Mouse (Mus musculus): ENCODE data around the gene Kcna2. TPM values are rescaled to one million over a fixed set of nuclear protein-coding genes. Genes with fewer than 3 reads are reported as not detected.

Gene Kcna2
- polyA plus RNA-seq, 1 experiment from 2014 or later, result 0.05 TPM

DNA sequence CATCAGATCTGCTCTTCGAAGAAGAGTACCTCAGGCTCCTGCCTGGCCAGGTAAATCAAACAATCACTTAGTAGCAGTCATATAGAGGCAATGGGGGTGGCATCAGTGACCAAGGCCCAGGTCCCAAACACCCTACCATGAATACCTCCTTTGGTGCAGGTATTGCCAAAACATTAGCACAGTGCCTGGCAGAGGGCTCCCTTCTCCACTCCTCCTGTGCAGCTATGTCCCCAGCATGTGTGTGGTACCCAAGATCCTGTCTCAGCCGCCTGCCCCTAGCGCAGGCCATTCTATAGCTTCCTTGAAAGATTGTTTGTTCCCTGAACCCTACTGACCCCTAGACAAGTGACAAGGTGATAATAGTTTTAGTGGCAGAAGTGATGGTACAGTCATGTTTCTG is 2.5 kb downstream of the Kcna2 start:
- no peak overlapping the region for H3K27ac ChIP-seq
- H3K36me3 ChIP-seq, result no peaks in the 10 kb centered on the region
- H3K4me3 ChIP-seq, result no peak overlapping the region
- ATAC-seq, result no peak
- WGBS (ENCODE audit: insufficient replicate concordance), result 62% methylated on average over 3 of the region's 3 CpGs
- no peak overlapping the region for H3K9ac ChIP-seq
- H3K27me3 ChIP-seq (replicated peaks), result peaks cover 70% of the 10 kb centered on the region
- H3K4me1 ChIP-seq, result peaks cover 7% of the 10 kb centered on the region; the same call in 1 of the 2 replicates
- H3K9me3 ChIP-seq (replicated peaks), result no peaks in the 10 kb centered on the region
- H3K4me2 ChIP-seq, result no peak overlapping the region

DNA sequence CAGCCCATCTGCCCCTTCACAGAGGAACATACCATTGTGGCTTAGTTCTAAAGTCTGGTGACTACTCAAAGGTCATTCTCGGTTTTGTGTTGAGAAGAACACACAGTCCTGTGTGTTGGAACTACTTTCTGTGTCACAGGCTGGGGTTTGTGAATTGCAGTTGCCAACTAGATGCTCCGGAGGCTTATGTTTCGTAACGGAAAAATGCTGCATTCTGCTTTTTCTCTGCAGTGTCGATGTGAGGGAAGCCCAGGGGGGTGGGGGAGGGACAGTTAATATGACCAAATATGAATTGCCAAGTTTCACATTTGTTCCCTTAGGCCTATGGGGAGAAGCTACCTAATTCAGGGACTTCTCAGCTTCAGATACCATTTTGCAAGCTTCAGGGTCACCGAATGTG is 5.0 kb downstream of the Kcna2 start:
- 67% methylated on average over 6 of the region's 6 CpGs for WGBS (ENCODE audit: insufficient replicate concordance)
- H3K9ac ChIP-seq, result no peak overlapping the region
- H3K9me3 ChIP-seq (replicated peaks), result no peaks in the 10 kb centered on the region
- no peak overlapping the region for H3K4me3 ChIP-seq
- H3K4me2 ChIP-seq, result no peak overlapping the region
- no peaks in the 10 kb centered on the region for H3K36me3 ChIP-seq
- peaks cover 45% of the 10 kb centered on the region for H3K27me3 ChIP-seq (replicated peaks)
- H3K4me1 ChIP-seq, result peaks cover 7% of the 10 kb centered on the region; the same call in 1 of the 2 replicates
- no peak overlapping the region for H3K27ac ChIP-seq
- ATAC-seq, result no peak

DNA sequence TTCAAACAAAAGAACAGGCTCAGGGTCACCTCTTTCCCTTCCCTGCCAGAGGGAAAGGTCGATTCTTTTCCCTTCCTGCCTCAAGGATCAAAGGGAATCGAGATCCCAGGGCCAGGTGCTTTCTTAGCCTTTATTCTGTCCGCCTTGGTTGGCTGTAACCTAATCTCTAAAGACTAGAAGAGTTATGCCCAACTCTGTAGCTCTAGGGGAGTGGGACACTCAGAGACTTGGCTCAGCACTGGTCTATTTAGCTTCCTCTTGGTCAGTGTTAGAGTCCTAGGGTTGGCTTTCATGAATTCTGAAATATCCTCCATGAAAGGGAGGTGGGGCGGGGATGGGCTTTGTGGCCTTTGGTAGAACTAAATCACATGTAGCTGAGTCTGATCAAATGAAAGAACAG is 11.6 kb downstream of the Kcna2 start:
- Histone ChIP-seq H3K4me2 (no peak overlapping the region), H3K9me3 (replicated peaks) (no peaks in the 10 kb centered on the region), H3K4me3 (no peak overlapping the region), H3K27ac (no peak overlapping the region), H3K27me3 (replicated peaks) (no peaks in the 10 kb centered on the region), H3K36me3 (no peaks in the 10 kb centered on the region), H3K9ac (no peak overlapping the region), H3K4me1 (no peaks in the 10 kb centered on the region)
- no peak for ATAC-seq
- WGBS (ENCODE audit: insufficient replicate concordance), result 44% methylated on average over 4 of the region's 4 CpGs

DNA sequence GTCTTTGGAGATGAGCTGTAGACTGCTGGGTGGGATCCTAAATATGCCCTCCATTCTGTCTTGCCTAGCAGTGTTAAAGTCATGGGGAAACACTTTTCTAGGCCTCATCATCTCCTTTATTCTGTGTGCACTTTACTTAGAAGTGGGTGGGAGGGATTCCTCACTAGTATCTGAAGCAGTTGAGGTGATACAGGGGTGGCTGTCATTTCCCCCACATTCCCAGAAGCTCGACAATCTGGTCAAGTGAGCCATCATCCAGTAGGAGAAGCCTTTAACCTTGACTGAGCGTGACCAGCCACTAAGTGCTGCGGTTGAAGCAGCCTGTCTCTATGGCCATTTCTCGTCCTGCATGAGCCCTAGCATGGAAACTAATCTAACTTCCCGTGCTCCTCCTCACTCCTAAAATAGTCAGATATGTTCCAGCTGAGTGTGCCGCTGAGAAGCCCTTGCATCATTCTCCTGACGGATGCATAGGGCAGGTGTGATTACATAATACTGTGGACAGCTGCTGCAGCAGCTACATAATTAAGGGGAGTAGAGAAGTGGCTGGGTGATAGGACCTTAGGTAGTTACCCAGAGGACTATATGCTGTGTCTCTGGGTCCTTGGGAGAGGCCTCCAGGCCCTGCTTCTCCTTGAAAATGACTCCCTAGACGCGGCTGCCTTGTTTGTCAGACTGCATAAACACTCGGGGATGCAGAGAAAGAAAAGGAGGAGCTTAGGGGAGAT is 12.2 kb downstream of the Kcna2 start:
- 53% methylated on average over 10 of the region's 10 CpGs for whole genome bisulfite sequencing (ENCODE audit: insufficient replicate concordance)
- Histone ChIP-seq H3K27me3 (replicated peaks) (no peaks in the 10 kb centered on the region), H3K4me2 (no peak overlapping the region), H3K9me3 (replicated peaks) (no peaks in the 10 kb centered on the region), H3K4me3 (no peak overlapping the region), H3K36me3 (no peaks in the 10 kb centered on the region), H3K9ac (no peak overlapping the region), H3K4me1 (no peaks in the 10 kb centered on the region), H3K27ac (no peak overlapping the region)
- ATAC-seq, result no peak

DNA sequence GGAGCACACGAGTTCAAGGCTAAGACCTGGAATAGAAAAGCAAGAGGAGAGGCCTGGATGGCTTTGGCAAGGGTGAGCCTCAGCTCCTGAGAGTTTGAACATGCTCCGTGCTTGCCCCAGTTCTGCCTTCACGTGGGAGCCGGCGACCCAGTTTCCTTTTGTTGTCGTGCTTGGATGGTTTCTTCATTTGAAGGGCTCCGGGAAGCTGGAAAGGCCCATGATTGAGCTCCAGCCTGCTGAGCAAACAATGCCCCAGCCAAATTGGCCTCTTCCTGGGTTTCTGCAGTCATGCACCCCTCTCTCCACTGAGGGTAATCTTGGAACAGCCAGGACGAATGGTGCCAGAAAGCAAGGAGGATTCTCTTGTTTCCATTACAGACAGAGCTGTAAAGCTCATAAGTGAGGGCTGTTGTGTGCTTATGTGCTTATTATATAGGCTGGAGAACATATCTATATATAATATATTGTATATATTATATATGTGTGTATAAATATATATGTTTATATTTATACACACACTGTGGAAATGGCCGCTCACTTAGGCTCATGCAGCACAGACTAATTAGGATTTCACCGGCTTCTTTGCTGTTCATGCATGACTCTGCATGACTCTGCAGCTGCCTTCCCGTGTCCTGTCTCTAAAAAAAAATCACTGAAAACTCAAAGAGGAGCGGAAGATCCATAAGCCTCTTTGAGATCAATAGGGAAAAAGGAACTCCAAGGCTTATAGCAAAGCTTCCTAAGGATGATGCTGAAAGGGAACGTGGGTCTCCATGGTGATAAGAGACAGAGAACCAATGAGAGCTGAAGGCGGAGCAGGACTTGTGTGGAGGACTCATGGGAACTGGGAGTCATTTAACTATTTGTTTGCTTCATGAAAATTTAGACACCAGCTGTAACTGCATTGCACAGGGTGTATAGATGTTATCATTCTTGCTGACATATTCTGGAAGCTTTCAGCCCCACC is 13.1 kb downstream of the Kcna2 start:
- no peaks in the 10 kb centered on the region for H3K4me1 ChIP-seq
- WGBS (ENCODE audit: insufficient replicate concordance), result 61% methylated on average over 14 of the region's 14 CpGs
- no peak for ATAC-seq
- no peaks in the 10 kb centered on the region for H3K27me3 ChIP-seq (replicated peaks)
- H3K9me3 ChIP-seq (replicated peaks), result no peaks in the 10 kb centered on the region
- H3K9ac ChIP-seq, result no peak overlapping the region
- no peak overlapping the region for H3K27ac ChIP-seq
- no peaks in the 10 kb centered on the region for H3K36me3 ChIP-seq
- no peak overlapping the region for H3K4me3 ChIP-seq
- no peak overlapping the region for H3K4me2 ChIP-seq

DNA sequence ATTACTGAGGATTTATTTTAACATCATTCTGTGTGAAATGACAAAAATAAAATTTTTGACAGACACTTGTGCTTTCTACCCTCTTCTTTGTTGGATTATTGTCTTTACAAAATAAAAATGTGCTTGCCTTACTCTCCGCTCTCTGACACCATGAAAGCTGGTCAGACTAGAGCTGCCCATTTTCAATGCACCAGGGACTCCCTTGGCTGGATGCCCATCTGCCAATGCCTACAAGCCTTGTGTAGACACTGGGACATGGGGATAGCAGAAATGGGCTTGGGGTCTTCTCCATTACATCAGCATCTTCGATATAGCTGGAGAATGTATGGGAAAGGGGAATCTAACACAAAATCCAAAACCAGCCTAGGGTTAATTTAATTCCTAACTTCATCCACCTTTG is 14.0 kb downstream of the Kcna2 start:
- no peak for ATAC-seq
- no peak overlapping the region for H3K4me3 ChIP-seq
- no peak overlapping the region for H3K4me2 ChIP-seq

DNA sequence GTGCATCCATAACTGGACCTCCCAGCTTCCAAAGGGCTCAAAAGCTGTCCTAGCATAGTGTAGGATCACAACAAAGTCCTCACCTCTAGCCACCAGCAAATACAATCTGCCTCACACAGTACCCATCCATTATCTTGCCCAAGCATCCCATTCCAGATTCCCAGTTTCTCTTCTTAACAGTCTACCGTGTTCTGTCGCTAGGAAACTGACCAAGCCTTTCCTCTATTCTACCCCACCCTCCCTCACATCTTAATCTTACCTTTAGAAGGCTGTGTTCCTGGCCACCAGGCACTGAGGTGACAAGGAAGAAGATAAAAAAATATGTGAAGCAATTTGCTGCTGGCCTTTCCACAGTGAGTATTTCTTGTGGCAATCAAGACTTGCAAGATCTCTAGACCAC is 14.8 kb downstream of the Kcna2 start:
- H3K36me3 ChIP-seq, result no peaks in the 10 kb centered on the region
- H3K9ac ChIP-seq, result no peak overlapping the region
- no peaks in the 10 kb centered on the region for H3K27me3 ChIP-seq (replicated peaks)
- no peaks in the 10 kb centered on the region for H3K9me3 ChIP-seq (replicated peaks)
- no peak overlapping the region for H3K4me2 ChIP-seq
- H3K4me3 ChIP-seq, result no peak overlapping the region
- H3K27ac ChIP-seq, result no peak overlapping the region
- no peak for ATAC-seq
- no peaks in the 10 kb centered on the region for H3K4me1 ChIP-seq
- whole genome bisulfite sequencing (ENCODE audit: insufficient replicate concordance), result 70% methylated on average over 2 of the region's 2 CpGs

More for the DNA sequence above, 14.0 kb downstream of the Kcna2 start:
- H3K27ac ChIP-seq, result no peak overlapping the region
- H3K9ac ChIP-seq, result no peak overlapping the region
- no peaks in the 10 kb centered on the region for H3K27me3 ChIP-seq (replicated peaks)
- no peaks in the 10 kb centered on the region for H3K4me1 ChIP-seq
- no peaks in the 10 kb centered on the region for H3K36me3 ChIP-seq
- 63% methylated on average over 2 of the region's 2 CpGs for WGBS (ENCODE audit: insufficient replicate concordance)
- H3K9me3 ChIP-seq (replicated peaks), result no peaks in the 10 kb centered on the region

DNA sequence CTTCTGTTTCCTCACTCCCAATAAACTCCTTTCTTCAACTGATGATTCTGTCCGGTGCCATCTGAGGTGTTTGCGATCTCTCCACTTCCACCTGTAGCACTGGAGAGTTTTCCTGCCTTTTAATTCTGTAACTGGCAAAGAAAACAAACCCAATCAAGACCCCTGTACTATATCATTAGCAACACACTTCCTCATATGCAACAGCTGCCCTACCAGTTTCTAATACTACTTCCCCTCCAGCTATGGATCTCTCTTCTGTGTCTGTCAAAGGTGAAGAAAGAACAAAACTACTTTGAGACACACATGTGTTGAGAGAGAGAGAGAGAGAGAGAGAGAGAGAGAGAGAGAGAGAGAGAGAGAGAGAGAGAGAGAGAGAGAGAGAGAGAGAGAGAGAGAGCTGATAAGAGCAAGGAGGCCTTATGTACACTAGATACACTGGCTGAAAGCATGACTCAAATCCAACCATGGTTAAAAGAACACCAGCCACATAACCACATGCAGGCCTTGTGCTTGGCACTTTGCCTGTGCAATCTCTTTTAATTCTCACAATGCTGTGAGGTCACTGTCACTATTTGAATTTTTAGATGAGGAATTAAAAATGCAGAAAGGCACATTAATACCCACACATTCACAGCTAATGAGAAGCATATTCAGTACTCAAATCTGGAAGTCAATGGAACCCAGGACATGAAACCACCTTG is 19.1 kb downstream of the Kcna2 start:
- no peak overlapping the region for H3K9ac ChIP-seq
- H3K4me2 ChIP-seq, result no peak overlapping the region
- H3K27me3 ChIP-seq (replicated peaks), result no peaks in the 10 kb centered on the region
- ATAC-seq, result no peak
- no peaks in the 10 kb centered on the region for H3K36me3 ChIP-seq
- 63% methylated on average over 2 of the region's 2 CpGs for WGBS (ENCODE audit: insufficient replicate concordance)
- H3K4me3 ChIP-seq, result no peak overlapping the region
- H3K4me1 ChIP-seq, result no peaks in the 10 kb centered on the region
- no peaks in the 10 kb centered on the region for H3K9me3 ChIP-seq (replicated peaks)
- H3K27ac ChIP-seq, result no peak overlapping the region

DNA sequence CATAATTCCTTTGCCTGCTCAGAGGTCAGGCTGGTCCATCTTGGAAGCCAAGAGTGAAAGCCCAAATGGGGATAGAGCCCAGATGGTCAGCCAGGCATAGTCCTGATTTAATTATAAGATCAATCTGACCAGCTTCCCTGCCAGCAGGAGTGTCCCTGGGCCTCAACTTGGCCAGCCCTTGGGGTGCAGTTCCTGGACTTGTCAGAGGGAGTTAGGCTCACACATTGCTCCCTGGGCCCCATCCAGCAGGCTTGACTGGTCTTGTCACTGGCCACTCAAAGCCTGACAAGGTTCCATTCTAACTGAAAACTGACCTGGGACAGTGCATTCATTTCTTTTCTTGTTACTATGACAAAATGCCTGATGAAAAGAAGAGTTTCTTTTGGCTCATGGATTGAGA is 21.4 kb downstream of the Kcna2 start:
- no peak for ATAC-seq
- Histone ChIP-seq H3K9ac (no peak overlapping the region), H3K36me3 (no peaks in the 10 kb centered on the region), H3K9me3 (replicated peaks) (no peaks in the 10 kb centered on the region), H3K27ac (no peak overlapping the region), H3K4me1 (no peaks in the 10 kb centered on the region), H3K4me2 (no peak overlapping the region), H3K27me3 (replicated peaks) (no peaks in the 10 kb centered on the region), H3K4me3 (no peak overlapping the region)

DNA sequence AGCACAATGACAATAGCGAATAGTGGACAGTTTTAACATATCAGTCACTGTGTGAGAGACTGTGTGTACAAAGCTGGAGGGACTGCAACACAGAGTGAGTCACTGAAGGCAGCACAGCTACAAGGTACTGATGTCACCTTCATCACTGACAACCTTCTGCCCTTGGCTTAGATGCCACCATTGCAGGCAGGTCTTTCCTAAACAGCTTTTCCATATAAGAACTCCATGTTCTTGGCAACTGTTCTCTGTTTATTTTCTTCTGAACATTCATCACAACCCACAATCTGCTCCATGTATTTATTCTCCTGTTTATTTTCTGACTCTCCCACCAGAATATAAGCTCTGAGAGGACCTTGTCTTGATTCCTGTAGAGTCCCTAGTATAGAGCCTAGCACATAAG is 26.7 kb downstream of the Kcna2 start:
- WGBS (ENCODE audit: insufficient replicate concordance), result 55% methylated on average over 1 of the region's 1 CpGs

DNA sequence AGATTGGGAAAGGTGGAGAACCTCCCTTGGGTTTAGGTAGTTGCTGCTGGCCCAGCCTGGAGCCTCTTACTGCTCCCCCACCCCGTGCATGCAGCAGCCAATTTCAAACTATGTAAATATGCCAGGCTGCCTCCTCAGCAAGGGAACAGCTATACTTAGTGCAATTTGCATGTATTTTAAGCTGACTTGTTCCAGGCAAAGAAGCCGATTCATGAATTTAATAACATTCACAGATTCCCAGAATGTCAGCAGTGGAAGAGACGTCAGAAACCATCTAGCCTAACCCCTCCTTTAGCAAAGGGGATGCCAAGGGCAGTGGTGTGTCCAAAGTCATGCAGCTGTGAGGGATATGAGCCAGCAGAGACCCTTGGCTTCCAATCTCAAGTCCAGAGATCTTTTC is 27.5 kb downstream of the Kcna2 start:
- Histone ChIP-seq H3K27me3 (replicated peaks) (no peaks in the 10 kb centered on the region), H3K4me1 (no peaks in the 10 kb centered on the region), H3K9me3 (replicated peaks) (no peaks in the 10 kb centered on the region), H3K4me2 (no peak overlapping the region), H3K27ac (no peak overlapping the region), H3K4me3 (no peak overlapping the region), H3K36me3 (no peaks in the 10 kb centered on the region), H3K9ac (no peak overlapping the region)
- 49% methylated on average over 3 of the region's 3 CpGs for WGBS (ENCODE audit: insufficient replicate concordance)
- ATAC-seq, result no peak

More for the DNA sequence above, 26.7 kb downstream of the Kcna2 start:
- no peaks in the 10 kb centered on the region for H3K36me3 ChIP-seq
- H3K4me1 ChIP-seq, result no peaks in the 10 kb centered on the region
- no peak for ATAC-seq
- H3K4me2 ChIP-seq, result no peak overlapping the region
- H3K9ac ChIP-seq, result no peak overlapping the region
- no peak overlapping the region for H3K4me3 ChIP-seq
- H3K9me3 ChIP-seq (replicated peaks), result no peaks in the 10 kb centered on the region
- no peaks in the 10 kb centered on the region for H3K27me3 ChIP-seq (replicated peaks)
- H3K27ac ChIP-seq, result no peak overlapping the region

DNA sequence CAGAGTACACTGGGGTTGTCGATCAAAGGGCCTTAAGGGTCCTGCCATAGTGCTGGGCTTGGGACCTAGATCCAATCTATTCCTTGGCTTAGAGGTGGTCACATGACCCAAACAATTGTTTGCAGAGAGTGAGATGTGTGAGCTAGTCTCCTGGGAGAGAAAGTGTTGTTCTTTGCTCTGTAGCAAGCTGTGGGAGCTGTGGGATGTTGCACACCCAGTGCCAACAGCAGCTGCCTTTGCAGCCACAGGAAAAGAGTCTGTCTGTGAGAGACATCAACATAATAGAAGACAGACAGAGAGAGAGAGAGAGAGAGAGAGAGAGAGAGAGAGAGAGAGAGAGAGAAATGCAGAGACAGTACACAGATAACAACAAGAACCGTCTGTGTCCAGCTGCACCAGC is 28.3 kb downstream of the Kcna2 start:
- ATAC-seq, result no peak
- Histone ChIP-seq H3K4me3 (no peak overlapping the region), H3K4me1 (no peaks in the 10 kb centered on the region), H3K27ac (no peak overlapping the region), H3K27me3 (replicated peaks) (no peaks in the 10 kb centered on the region), H3K9ac (no peak overlapping the region), H3K9me3 (replicated peaks) (no peaks in the 10 kb centered on the region), H3K4me2 (no peak overlapping the region), H3K36me3 (no peaks in the 10 kb centered on the region)
- 53% methylated on average over 2 of the region's 2 CpGs for WGBS (ENCODE audit: insufficient replicate concordance)

All from liver, embryonic 12.5 days (tissue).